Mouse (Mus musculus) E14TG2a.4 (cell line): Measurements from ENCODE around the gene Sh2d1a.

Experiments
- CTCF ChIP-seq: conservative IDR thresholded peaks from 2 replicates; pipeline ENCODE4 v1.5.1; 2014; ENCODE audit warnings: low read length
- POU5F1 ChIP-seq: IDR thresholded peaks from 2 replicates; pipeline ENCODE4 v1.6.1; 2014; ENCODE audit warnings: low read length, borderline replicate concordance

DNA sequence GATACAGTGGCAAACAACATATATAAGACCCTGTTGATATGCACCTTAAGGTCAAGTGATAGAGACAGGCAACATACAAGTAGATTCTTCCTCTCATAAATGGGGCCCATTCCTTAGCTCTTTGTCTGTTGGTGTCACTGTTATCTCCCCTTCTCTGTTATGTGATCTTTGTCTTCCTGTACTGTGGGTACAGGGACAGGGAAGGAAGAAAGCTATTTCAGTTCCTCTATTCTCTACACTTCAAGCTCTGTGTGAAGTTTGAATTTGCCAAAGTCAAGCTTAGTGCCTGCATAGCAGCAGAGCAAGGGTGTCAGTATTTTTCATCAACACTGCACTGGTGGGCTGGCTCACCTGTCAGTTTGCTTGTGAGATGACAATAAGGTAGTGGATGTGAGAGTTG, 1.7 kb upstream of the Sh2d1a start:
- no peak for TF ChIP-seq CTCF
- no peak for TF ChIP-seq POU5F1
